Mouse (Mus musculus): ENCODE measurements at regions not wholly inside any gene's neighbourhood (a gene's known extent, or its start where the extent isn't known, plus 50 kb on each side); places are given as distances from the start of the nearest gene placed in this dataset.

DNA sequence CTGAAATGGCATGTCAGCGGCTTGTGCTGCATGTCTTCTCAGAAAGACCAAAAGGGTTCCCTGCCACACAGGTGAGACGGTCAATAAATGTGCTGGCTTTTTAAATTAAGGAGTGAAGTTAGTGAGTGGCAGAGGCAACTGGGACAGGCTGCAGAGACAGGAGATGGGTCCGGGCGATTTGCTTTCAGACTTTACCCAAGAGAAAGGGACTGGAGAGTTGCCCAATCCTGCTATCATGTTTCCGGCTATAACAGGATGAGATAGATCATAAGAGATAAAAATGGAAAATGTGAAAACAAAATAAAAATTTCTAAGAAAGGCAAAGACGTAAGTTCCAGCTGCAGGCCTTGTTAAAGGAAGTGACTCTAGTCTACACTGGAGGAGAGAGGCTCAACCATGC is 367.3 kb upstream of the Runx1 start:
- DNase-seq (ENCODE audit: low read depth, low spot score) = no peak

DNA sequence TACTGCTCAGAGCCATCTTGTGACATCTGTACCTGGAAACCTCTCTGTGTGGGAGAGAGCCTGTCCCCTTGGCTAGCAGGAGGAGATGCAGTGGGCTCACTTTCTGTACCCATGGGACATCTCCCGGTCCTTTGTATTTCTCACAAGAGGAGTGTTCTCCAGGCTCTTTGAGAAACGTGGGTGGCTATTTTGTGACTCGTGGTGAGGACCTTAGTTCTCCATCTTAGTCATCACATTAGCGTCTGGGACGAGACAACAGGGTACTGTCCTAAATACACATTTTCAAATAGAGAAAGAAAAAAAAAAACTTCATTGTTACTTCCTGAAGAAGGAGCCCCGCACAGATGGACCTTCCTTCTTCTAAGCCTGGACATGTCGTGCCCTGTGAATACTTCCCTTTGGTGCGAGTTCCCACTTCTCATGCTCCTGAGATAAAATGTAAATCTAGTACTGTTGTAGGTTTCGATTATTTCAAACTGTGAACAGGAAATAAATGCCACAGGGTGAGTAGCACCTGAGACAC is 366.8 kb upstream of the Runx1 start:
- no peak for DNase-seq (ENCODE audit: low read depth, low spot score)

DNA sequence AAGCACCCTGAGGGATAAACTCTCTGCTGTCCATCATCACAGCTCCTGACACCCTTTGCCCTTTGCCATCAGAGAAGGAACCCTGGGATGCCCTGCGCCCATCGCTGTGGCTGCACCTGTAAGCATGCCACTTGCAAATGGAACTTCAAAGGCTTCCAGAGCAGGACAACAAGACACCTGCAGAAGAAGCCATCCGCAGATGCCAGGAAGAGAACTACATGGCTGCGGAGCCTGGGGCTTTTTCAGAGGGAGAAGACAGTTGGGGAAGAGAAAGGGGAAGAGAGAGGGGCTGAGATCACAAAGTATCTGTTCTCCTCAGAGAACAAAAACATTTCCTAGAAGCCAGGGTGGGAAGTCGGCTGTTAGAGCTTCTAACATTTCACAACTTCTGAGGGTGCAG is 365.2 kb upstream of the Runx1 start:
- no peak for DNase-seq (ENCODE audit: low read depth, low spot score)

DNA sequence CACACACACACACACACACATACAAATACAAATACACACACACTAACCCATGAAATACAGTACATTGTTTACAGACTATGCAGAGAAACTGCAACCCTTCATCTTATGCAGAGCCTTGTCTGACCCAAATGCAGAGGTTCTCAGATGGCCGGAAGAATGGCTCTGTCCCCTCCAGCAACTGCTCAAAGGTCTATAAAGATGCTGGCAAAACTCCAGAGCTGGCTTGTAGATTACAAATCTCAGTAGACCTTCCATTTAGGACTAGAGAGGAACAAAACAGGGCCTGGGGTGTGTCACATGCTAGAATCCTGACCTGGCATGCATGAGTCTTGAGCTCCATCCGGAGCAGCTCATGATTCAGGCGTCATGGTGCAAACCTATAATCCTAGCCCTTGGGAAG is 364.4 kb upstream of the Runx1 start:
- DNase-seq (ENCODE audit: low read depth, low spot score) = no peak

DNA sequence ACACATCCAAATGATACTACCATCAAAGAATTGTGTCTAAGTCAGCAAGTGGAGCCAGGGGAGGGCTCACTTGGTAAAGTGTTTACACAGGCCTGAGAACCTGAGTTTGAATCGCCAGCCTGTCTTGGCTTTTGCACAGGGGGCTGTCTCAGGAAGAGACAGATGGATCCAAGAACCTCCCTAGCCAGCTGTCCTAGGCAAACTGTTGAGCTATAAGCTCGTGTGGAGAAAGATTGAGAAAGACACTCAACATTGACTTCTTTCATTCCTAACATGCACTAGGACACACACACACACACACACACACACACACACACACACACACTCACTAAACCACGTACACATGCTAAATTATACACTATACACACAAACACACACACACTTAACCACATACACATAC is 363.9 kb upstream of the Runx1 start:
- DNase-seq (ENCODE audit: low read depth, low spot score) = no peak

DNA sequence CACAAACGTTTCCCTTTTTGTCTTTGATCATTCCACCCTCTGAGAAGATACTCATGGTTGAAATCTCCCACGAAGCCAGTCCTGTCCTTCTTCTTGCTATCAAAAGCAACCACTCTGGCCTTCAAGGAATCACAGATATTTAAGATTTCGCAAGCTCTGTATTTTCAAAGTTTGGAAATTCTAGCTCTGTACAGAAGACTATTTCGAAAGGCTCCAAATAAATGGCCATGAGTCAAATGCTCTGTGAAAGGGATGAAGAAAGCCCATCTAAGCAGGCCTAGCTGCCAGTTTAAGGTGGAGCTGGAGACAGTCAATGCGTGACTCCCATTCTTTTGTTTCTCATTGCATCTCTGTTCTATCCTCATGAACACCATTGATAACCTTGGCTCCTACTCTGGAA is 363.5 kb upstream of the Runx1 start:
- DNase-seq (ENCODE audit: low read depth, low spot score) = no peak

DNA sequence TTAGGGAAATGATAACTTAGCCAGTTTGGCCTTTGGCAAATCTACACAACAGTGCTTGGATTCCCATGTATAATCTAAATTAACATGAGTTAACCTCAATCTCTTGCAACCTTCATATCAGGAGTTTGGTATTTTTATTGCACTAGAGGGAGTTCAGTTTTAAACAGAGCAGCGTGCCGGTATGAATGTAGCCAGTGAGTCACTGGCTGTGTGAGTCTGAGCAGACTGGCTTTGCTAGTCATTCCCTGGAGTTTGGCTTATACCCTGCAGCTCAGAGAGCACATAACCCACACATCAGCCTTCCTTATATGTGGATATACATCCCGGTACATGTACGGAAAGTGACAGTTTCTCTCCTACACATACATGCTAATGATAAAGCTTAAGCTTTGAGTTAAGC is 360.6 kb upstream of the Runx1 start:
- DNase-seq (ENCODE audit: low read depth, low spot score) = no peak

DNA sequence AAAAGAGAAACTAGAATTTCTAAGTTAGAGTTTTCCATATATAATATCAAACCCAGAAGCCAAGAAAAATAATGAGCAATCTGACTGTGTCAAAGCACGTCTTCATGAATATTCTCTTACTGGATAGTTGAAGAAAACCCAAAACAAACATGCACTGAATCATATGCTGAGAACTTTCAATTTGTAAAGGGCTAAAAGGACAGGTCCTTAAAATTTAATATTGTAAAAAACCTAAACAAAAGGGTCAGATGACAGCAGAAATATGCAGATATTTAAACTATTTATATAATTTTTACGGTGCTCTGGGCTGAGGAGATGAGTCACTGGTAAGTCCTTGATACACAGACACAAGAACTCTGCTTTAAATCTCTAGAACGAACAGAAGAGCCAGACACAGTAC is 356.7 kb upstream of the Runx1 start:
- DNase-seq (ENCODE audit: low read depth, low spot score) = no peak

DNA sequence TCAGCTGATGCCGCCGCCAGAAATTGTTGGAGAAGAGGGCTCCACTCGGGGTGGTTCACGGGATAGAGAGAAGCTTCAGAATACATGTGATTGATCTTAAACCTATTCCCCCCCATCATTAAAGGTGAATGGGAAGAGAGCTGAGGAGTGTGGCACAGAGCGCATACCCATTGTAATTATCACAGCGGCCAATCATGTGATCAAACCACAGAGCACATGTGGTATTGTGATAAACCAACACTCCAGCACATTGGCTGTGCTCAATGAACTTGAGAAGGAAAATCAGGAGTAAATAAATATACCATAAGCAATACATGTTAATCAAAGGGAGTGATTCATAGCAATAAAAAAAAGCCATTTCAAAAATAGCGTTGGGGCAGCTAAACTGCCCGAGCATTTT is 355.5 kb upstream of the Runx1 start:
- no peak for DNase-seq (ENCODE audit: low read depth, low spot score)

DNA sequence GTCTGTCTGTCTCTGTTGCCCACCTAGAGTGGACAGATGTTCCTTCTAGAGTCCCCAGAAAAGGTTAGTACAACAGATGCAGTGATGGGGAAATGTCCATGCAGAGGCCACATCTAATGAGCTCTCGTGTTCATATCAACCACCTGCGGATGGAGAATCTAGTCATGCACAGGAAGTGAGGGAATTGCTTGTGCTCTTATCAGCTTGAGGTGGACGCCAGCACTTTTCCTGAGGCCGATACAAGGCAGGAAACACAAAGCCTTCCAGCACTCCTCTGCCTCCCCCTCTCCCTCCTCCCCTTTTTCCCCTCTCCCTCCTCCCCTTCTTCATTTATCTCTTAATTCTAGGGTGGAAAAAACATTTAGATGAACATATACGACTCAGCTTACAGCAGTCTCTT is 354.3 kb upstream of the Runx1 start:
- DNase-seq (ENCODE audit: low read depth, low spot score) = no peak

DNA sequence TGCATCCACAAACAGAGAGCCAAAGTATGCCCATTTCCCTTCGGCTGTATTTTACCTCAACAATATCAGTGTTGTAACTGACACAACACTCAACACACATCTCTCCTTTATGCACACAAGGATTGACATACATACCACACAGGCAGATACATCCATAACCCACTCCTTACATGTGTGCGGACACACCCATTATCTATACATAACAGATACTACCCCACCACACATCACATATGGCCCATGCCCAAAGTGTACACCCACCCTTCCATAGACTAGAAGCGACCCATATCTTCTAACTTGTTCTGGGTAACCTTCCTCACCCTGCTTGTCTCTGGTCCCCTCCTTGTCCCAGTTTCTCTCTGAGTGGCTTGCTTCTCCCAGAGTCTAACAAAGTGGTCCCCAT is 340.7 kb upstream of the Runx1 start:
- DNase-seq (ENCODE audit: low read depth, low spot score) = no peak

DNA sequence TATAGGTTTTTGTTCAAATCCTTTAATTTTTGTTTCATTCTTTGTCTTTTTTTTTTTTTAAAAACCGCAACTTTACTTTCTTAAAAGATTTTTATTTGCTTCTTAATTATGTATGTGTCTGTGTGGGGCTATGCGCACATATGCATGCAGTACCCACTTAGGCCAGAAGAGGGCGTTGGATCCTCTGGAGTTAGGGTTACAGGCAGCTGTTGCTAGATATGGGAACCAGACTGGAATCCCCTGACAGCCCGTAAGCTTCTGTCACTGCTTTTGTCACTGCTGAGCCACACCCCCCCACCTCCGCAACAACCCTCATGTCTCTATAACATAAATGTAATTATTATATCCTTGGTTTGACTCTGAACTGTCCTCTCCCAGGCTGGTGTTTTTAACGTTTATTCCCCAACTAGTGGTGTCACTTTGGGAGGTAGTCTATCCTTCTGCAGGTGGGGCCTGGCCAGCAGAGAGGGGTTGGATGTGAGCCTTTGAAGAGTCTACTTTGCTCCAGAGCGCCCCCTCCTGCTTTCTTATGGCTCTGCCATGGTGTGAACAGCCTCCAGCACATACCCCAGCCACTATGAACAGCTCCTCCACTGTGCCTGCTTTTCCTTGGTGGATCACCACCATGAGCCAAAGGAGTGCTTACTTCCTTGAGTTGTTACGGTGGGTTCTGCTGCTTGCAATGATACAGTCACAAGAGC is 332.7 kb upstream of the Runx1 start:
- DNase-seq (ENCODE audit: low read depth, low spot score) = no peak

DNA sequence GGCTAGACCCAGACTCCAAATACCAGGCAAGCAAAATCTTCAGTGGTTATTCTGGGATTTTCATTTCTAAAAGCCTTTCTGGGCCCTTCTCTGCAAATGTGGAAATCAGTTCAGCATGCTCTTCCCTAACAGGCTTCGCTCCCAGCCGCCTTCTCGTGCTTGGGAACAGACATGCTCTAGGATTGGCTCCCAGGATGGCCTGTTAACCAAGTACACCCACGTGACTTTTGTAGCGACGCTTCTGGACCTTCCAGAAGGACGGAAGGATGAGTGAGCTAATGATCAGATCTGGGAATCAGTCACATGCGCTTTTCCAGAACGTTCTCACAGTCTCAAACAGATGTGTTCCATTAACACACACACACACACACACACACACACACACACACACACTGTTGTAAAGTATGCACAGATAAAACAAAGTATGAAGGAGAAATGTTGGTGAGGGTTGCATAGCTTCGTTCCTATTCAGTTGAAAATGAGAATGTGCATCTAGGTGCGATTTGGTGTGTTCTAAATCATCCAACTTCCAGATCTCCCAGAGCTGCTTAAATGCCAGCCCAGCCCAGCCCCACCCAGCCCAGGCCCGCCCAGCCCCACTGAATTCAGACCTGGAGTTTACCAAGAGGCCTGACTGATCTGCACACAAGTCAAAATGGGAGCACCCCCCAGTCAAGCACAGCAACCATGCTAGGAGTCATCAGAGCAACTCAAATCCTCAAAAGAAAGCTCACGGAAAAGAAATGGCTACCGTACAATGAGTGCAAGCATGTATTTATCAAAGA is 327.8 kb upstream of the Runx1 start:
- no peak for DNase-seq (ENCODE audit: low read depth, low spot score)

DNA sequence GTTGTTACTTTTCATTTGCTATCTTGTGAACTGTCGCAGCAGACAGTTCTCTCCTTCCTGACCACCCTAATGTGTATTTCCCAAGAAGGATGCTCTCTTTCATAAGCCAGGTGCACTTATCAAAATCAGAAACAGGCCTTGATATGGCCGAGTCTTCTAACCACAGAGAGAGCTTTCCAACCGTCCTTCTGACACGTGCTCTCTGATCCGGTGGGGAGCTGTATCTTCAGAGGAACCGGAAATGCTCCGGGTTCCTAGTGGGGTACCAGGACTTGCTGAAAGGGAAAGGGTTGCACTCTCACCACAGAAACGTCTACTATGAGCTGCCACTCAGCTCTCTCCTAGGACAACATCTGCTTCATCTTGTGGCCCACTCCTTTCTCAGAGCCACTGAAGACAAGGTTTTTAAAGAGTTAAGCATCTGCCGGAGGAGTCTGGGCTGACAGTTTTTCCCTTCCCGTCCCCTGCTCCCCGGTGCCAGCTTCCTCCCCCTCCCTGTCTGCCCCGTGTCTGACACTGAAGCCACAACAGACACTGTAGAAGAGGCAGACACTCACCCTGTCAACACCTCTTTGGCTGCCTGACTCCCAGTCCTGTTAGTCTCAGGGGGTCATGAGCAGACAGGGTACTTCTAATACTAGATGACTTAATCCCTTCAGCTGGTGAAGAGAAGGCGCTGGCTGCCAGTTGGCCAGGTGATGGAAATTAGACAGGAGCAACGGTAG is 327.0 kb upstream of the Runx1 start:
- DNase-seq (ENCODE audit: low read depth, low spot score) = peak; percentile 57

DNA sequence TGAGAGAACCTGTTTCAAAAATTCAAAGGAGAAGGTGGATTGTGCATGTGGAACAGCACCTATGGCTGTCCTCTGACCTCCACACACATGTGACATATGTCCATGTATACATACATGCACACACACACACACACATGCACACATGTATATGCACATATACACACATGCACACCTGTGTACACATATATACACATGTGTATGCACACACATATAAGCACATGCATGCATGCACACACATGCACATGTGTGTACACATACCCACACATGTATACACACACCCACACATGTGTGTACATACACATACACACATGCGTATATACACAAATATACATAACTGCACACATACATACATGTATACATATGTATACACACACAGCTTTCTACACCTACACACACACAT is 326.1 kb upstream of the Runx1 start:
- DNase-seq (ENCODE audit: low read depth, low spot score) = no peak

DNA sequence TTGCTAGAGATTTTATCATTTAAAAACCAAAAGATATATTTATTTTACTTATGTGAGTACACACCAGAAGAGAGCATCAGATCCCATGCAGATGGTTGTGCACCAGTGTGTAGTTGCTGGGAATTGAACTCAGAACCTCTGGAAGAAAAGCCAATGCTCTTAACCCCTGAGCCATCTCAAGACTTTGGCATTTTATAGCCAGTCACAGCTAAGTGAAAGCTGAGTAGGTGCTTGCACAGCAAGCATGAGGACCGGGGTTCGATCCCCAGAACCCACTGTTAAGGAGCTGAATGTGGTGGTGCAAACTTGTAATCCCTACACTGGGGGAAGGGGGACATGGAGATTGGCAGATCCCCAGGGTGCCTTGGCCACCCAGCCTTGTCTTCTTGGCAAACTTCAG is 325.7 kb upstream of the Runx1 start:
- DNase-seq (ENCODE audit: low read depth, low spot score) = no peak

DNA sequence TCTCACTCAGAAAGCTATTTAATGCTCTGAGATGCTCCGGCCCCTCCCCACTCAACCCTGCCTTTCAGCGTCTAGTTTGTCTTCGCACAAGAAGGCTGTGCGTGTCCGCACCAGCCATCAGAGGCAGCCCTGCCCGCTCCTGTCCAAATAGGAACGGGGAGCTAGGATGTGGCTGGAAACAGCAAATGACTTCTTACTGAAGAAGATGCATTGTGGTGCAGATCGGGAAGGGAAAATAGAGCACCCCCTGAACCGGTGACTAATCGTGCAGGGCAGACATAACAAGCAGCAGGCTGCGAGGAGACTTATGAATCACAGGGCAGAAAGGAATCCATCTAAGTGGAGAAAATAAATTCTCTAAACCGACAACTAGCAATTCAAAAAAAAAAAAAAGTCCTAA is 324.5 kb upstream of the Runx1 start:
- DNase-seq (ENCODE audit: low read depth, low spot score) = no peak

DNA sequence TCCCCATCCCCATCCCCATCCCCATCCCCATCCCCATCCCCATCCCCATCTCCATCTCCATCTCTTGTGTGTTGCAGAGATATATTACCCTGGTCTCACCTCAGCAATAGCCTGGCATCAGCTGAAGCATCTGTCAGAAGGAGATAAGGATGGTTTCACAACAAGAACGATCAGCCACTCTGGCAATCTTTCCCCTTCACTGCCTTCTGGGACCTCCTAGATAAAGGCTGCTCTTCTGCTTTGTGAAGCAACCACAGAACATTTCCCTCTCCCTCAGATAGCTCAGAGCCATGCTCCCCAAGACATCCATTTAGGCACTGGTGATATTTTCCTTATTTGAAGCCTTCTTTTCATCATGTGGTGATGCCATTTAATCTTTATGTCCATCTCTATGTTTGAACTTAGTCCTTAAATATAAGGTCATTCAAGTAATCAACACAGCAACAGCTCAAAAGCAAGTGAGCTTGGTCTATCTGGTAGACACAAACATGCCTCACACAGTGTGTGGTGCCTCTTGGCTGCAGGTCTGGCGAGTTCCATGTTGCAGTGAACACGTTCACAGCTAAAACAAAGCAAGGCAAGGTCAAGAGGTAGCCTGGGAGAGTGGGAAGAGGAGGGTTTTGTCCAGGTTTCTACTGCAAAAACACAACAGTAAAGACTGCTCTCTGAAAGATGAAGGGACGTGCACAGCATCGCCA is 321.7 kb upstream of the Runx1 start:
- DNase-seq (ENCODE audit: low read depth, low spot score) = no peak

DNA sequence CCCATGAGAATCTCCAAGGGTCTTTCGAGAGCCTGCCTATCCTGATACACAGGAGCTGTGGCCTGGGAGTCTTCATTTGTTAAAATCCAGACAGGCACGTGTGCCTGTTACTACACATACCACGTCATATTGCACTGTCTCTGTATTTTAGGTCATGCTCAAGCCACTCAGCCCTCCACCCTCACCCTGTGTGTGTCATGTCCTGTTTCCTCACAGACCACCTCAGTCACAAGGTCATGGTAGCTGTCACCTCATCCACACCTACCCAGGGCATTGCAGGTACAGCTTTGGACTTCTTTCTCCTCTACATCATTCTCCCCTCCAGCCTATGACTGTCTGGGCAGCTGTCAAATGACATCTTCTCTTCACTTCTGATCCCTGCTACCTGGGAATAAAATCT is 320.9 kb upstream of the Runx1 start:
- no peak for DNase-seq (ENCODE audit: low read depth, low spot score)

DNA sequence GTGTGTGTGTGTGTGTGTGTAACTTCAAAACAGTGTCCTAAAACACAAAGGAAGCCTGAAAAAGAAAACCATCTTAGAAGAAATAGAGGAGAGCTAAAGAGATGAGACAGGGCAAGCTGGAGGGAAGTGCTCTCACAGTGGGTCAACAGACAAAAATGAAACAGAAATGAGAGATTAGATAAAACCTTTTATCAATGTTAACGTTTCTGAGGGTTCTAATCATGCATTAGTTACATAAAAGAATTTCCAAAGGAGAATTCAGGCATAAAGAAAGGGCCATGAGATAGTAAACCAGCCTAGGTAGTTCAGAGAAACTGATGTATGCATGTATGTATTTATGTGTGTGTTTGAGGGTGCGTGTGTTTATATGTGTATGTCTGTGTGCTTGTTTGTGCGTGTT is 319.7 kb upstream of the Runx1 start:
- DNase-seq (ENCODE audit: low read depth, low spot score) = no peak

DNA sequence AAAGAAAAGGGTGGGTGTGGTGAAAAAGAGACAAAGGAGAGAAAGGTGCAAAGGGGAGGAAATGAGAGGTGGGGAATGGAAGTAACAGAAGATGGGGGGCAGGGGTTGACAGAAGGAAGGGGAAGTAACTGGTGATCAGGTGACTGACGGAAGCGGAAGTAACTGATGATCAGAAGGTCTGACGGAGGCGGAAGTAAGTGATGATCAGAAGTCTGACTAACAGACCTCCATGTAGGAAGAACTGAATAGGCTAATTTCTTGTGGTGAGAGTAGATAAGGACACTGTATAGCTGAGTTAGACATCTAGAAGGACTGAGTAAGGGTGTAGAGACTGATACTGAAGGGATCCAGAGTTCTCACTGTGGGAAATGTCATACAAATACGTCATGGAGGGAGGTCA is 318.1 kb upstream of the Runx1 start:
- no peak for DNase-seq (ENCODE audit: low read depth, low spot score)

DNA sequence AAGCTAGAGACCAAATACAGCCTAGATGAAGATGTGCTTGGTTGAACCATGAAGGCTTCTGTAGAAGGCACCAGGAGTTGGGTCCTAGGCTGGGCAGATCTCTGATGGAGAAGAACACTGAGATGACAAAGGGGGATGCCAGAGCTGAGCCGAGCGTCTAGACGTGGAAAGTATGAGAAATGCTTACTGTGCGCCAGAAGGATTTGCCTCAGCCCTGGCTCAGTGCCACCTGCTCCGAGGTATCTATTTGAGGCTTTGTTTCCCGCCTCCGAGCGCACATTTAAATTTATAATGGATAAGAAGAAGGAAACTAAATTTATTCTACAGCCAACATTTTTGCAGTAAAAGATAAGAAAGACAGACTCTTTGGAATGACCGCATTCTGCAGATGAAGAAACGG is 317.2 kb upstream of the Runx1 start:
- DNase-seq (ENCODE audit: low read depth, low spot score) = no peak

All from CD4-positive helper T cell, adult 2 months (primary cell).